19 mouse cellular contexts compared by ENCODE assay signal in the genomic region with DNA sequence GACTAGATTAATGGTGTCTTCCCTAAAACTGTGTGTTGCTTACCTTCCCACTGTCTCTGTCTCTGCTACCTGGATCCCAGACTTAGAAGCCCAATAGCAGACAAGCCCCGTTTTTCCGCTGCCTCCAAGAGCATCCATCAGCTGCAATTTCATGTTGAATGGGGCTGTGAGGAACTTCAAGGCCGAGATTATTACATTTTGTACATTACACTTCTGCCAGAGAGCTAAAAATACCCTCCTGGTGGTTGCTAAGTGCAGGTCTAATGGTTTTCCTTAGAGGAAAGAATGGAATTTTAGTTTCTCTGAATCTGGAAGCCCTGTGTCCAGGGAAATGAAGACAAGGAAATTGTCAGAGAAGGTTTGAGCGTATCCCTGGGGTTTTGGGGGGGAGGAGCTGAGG.
DNase-seq lines count a peak whose midpoint lies in the region; ATAC-seq and TF ChIP-seq lines count a peak whose summit lies in the region.
"Had no signal": no experiment of that assay in that cellular context is flagged by ENCODE, and none has a peak within 500 bp of the region (broad histone marks: within the 10 kb centered on the region; RNA-seq: fewer than 3 reads in every experiment).

No protein-coding gene starts in this region.

- no peak for ATAC-seq in hindbrain, embryonic 11.5 days (ENCODE audit: low FRiP score)
- no peak for ATAC-seq in midbrain, embryonic 14.5 days (ENCODE audit: low FRiP score, low TSS enrichment)

- WGBS in hindbrain, embryonic 10.5 days: 80% methylated on average over 4 of the region's 4 CpGs
- WGBS in hindbrain, embryonic 11.5 days: 83% methylated on average over 4 of the region's 4 CpGs
- WGBS in midbrain, embryonic 14.5 days: 78% methylated on average over 4 of the region's 4 CpGs
- WGBS in lung, adult 2 months: 55% methylated on average over 4 of the region's 4 CpGs

- no peak overlapping the region for H3K4me3 ChIP-seq in hindbrain, embryonic 10.5 days
- H3K4me3 ChIP-seq in hindbrain, embryonic 11.5 days (ENCODE audit: low read depth, low read length): no peak overlapping the region
- no peak overlapping the region for H3K4me3 ChIP-seq in cortical plate, adult 2 months (ENCODE audit: insufficient read depth, low read length)
- H3K4me3 ChIP-seq in midbrain, embryonic 14.5 days (replicated peaks; ENCODE audit: low read depth, low read length): no peak overlapping the region
- H3K4me3 ChIP-seq in lung, adult 2 months (replicated peaks; ENCODE audit: extremely low read depth, low read depth, low read length): no peak overlapping the region
- H3K4me3 ChIP-seq: heart, embryonic 13.5 days; megakaryocyte, embryonic 14.5 days; myocyte had no signal

- H3K9me3 ChIP-seq in hindbrain, embryonic 10.5 days: no peaks in the 10 kb centered on the region
- no peaks in the 10 kb centered on the region for H3K9me3 ChIP-seq in hindbrain, embryonic 11.5 days (ENCODE audit: control insufficient read depth, low read length)
- H3K9me3 ChIP-seq in midbrain, embryonic 14.5 days (ENCODE audit: control insufficient read depth, low read length): no peaks in the 10 kb centered on the region
- H3K9me3 ChIP-seq: heart, embryonic 13.5 days; megakaryocyte, embryonic 14.5 days had no signal

- H3K36me3 ChIP-seq in hindbrain, embryonic 10.5 days: no peaks in the 10 kb centered on the region
- H3K36me3 ChIP-seq in hindbrain, embryonic 11.5 days (ENCODE audit: control insufficient read depth, insufficient read depth, low read length): no peaks in the 10 kb centered on the region
- H3K36me3 ChIP-seq in midbrain, embryonic 14.5 days (ENCODE audit: control insufficient read depth, insufficient read depth, low read length): no peaks in the 10 kb centered on the region
- H3K36me3 ChIP-seq: heart, embryonic 13.5 days had no signal

- peak overlapping the region; percentile 53; the same call in 1 of the 2 replicates for H3K27ac ChIP-seq in hindbrain, embryonic 10.5 days
- H3K27ac ChIP-seq in hindbrain, embryonic 11.5 days (ENCODE audit: low read depth, low read length): no peak overlapping the region
- H3K27ac ChIP-seq in cortical plate, adult 2 months (ENCODE audit: insufficient read depth, low read length): peak overlapping the region; percentile 80
- H3K27ac ChIP-seq in midbrain, embryonic 14.5 days (replicated peaks; ENCODE audit: low read depth, low read length): peak overlapping the region; percentile 78
- H3K27ac ChIP-seq: heart, embryonic 13.5 days had no signal

- H3K9ac ChIP-seq in hindbrain, embryonic 11.5 days (ENCODE audit: low read depth, low read length): no peak overlapping the region
- no peak overlapping the region for H3K9ac ChIP-seq in midbrain, embryonic 14.5 days (replicated peaks; ENCODE audit: low read length)
- H3K9ac ChIP-seq: heart, embryonic 13.5 days had no signal

- H3K4me2 ChIP-seq in hindbrain, embryonic 11.5 days (replicated peaks; ENCODE audit: low read depth, low read length): no peak overlapping the region
- H3K4me2 ChIP-seq in midbrain, embryonic 14.5 days (ENCODE audit: low read length): no peak overlapping the region
- H3K4me2 ChIP-seq: heart, embryonic 13.5 days; liver, embryonic 11.5 days had no signal

- TF ChIP-seq CTCF in cortical plate, adult 2 months (IDR thresholded peaks at IDR 0.05; ENCODE audit: extremely low read depth, insufficient read depth, low read length): no peak
- no peak for TF ChIP-seq CTCF in lung, adult 2 months (IDR thresholded peaks at IDR 0.05; ENCODE audit: insufficient read depth, low read length)

- TF ChIP-seq POLR2A in cortical plate, adult 2 months (IDR thresholded peaks at IDR 0.05; ENCODE audit: extremely low read depth, insufficient read depth, low read length): no peak
- no peak for TF ChIP-seq POLR2A in lung, adult 2 months (IDR thresholded peaks at IDR 0.05; ENCODE audit: borderline replicate concordance, extremely low read depth, low read depth, low read length)

- peaks cover 2% of the 10 kb centered on the region; the same call in 1 of the 2 replicates for H3K27me3 ChIP-seq in hindbrain, embryonic 10.5 days (ENCODE audit: insufficient read depth, poor library complexity, severe bottlenecking)
- no peaks in the 10 kb centered on the region for H3K27me3 ChIP-seq in hindbrain, embryonic 11.5 days (ENCODE audit: control insufficient read depth, insufficient read depth, low read length)
- no peaks in the 10 kb centered on the region for H3K27me3 ChIP-seq in midbrain, embryonic 14.5 days (ENCODE audit: control insufficient read depth, insufficient read depth, low read length)

- DNase-seq in hindbrain, embryonic 10.5 days (ENCODE audit: low spot score): no peak
- no peak for DNase-seq in hindbrain, embryonic 11.5 days (ENCODE audit: low spot score)
- peak; percentile 60 for DNase-seq in brain, adult 2 months (ENCODE audit: low read depth, low spot score)
- DNase-seq in midbrain, embryonic 14.5 days: no peak
- DNase-seq in adrenal gland, adult 2 months: no peak
- DNase-seq in lung, adult 2 months: no peak
- DNase-seq: adrenal gland, adult 8-10 months; cerebellum, adult 11-12 months; cerebellum, postnatal 25 days; kidney, adult 8-10 months; kidney, postnatal 14 days; lung, adult 18-20 months; retina, postnatal 1 day; thymus, postnatal 4 days had no signal

- peaks cover 40% of the 10 kb centered on the region for H3K4me1 ChIP-seq in hindbrain, embryonic 10.5 days (replicated peaks)
- H3K4me1 ChIP-seq in hindbrain, embryonic 11.5 days (replicated peaks; ENCODE audit: control insufficient read depth, insufficient read depth, low read length): peaks cover 3% of the 10 kb centered on the region
- peaks cover 14% of the 10 kb centered on the region for H3K4me1 ChIP-seq in cortical plate, adult 2 months (ENCODE audit: control insufficient read depth, insufficient read depth, low read length)
- peaks cover 58% of the 10 kb centered on the region for H3K4me1 ChIP-seq in midbrain, embryonic 14.5 days (ENCODE audit: control insufficient read depth, insufficient read depth, low read length)
- H3K4me1 ChIP-seq in lung, adult 2 months (ENCODE audit: control insufficient read depth, insufficient read depth, low read length): no peaks in the 10 kb centered on the region
- H3K4me1 ChIP-seq: megakaryocyte, embryonic 14.5 days had no signal
